Mouse (Mus musculus) splenic B cell, adult 2 months (primary cell): ENCODE results near the gene Cfap45.

Source experiments
- DNase-seq: peaks from one replicate; pipeline ENCODE4 v3.0.0-alpha.2; 2011; ENCODE audit warnings: low read depth, low spot score
- H3K27me3 ChIP-seq: 2 replicates; pipeline ENCODE4 v1.6.1; 2012; ENCODE audit warnings: mild to moderate bottlenecking, low read length, moderate library complexity, mixed read lengths; ENCODE audit not compliant: control insufficient read depth, poor library complexity, insufficient read depth, severe bottlenecking
- H3K36me3 ChIP-seq: 2 replicates; pipeline ENCODE4 v1.6.1; 2012; ENCODE audit warnings: mild to moderate bottlenecking, low read length, moderate library complexity, mixed read lengths; ENCODE audit not compliant: control insufficient read depth, poor library complexity, insufficient read depth, severe bottlenecking

Cfap45 gene

DNA sequence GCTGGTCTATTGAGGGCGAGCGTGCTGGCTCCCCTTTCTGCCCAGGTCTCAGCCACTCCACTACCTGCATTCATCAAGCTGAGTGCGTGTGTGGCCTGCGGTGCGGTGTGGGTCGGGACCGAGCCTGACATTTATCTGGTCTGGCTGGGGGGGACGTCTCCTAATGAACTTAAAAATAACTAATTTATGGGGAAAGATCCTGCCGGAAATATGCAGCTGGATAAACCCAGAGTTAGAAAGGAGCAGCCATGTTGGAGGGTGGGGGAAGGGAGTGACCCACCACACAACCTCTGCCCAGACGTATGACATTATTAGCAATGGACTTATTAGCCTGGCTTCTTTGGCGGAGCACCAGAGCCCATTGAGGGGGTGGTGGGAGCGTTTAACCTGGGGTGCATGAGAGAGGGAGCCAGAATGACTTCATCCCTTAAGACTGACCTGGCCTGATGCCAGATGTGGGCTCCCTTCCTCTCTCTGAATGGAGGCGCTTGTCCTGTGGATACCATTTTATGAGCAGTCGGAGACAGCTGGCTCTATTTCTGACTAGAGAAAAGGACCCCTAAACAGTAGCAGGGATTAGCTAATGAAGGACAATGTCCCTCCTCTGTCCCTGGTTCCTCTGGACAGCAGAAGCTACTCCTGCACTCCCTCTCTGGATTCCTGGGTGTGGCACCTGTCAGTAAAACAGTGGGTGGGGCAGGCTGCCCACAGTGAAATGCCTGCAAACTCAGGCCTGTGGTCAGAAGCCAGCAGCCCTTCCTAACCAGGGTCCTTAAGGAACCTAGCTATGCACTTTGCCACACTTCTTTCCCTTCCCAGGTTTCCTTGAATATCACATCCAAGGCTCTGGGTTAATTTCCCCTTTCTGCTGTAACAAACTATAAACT, 17.2 kb upstream of the Cfap45 start:
- H3K27me3 ChIP-seq = no peaks in the 10 kb centered on the region
- no peak for DNase-seq
- peaks cover 3% of the 10 kb centered on the region; the same call in 1 of the 2 replicates for H3K36me3 ChIP-seq

DNA sequence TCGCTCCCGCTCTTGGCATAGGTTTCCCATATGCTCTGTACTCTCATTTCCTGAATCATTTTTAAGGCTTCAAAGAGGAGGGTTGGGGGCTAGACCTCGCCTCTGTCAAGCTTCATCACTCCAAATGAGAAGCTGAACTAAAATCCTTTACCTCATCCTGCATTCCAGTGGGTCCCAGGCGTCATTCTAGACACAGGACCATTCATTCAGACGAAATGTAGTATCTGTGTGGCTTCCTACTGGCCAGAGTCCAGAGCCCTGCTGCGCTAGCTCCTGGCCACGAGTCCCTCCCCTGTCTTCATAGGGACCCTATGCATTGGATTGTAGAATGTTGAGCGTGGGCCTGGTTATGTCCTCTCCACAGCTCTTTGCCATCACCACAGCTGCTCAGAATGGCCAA, 15.8 kb upstream of the Cfap45 start:
- peaks cover 3% of the 10 kb centered on the region; the same call in 1 of the 2 replicates for H3K36me3 ChIP-seq
- H3K27me3 ChIP-seq = no peaks in the 10 kb centered on the region
- no peak for DNase-seq

DNA sequence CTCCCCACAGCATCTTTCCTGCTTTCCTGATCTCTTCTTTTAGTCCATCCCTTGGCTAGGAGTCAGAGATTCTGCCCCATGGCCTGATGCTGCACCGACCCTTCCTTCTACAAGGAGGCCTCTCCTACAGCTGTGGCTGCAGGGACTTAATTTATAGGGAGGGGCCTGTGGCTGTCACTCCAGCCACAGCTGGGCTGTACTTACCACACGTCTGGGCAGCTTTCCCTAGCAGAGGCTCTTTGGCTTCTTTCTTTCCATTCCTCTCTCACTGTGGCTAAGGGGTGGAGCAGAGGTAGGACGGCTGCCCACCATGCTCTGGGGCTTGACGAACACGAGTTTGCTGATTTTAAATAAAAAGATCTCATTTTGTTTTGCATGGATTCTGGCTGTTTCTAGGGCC, 13.6 kb upstream of the Cfap45 start:
- H3K36me3 ChIP-seq = peaks cover 3% of the 10 kb centered on the region; the same call in 1 of the 2 replicates
- H3K27me3 ChIP-seq = no peaks in the 10 kb centered on the region
- no peak for DNase-seq

DNA sequence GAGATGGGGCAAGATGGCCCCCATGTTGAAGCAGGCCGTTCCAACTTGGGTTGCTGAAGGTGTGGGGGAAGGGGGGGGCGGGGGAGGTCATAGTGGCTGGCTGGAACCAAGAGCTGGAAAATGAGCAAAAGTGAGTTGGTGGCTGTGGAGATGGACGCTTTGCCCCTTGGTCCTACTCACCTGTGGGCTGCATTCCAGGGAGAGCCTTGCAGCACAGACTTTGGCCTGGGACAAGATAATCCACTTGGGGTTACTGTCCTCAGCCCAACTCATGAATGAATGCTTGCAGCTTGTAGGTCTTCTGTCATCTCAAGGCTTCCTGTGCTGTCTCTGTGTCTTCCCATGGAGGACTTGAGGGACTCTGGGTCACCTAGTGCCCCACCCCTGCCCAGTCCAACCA, 12.9 kb upstream of the Cfap45 start:
- H3K36me3 ChIP-seq = peaks cover 3% of the 10 kb centered on the region; the same call in 1 of the 2 replicates
- no peaks in the 10 kb centered on the region for H3K27me3 ChIP-seq
- no peak for DNase-seq

DNA sequence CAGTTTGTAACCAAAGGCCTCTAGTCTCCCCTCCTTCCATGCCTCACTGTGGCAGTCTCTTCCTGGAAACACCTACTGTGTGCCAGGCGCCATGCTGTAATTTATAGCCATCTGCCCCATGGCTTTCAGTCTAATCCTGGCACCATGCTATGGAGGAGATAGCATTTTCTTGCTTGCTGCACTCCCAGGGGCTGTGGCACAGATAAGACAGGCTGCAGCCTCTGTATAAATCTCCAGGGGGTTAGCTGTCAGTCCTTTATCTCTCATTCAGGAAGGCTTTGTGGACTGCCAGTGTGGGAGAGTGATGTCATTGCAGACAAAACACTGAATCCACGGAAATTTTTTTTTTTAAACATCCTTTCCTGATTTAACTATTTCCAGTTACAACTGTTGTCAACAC, 12.4 kb upstream of the Cfap45 start:
- no peaks in the 10 kb centered on the region for H3K27me3 ChIP-seq
- DNase-seq = no peak
- H3K36me3 ChIP-seq = peaks cover 3% of the 10 kb centered on the region; the same call in 1 of the 2 replicates

DNA sequence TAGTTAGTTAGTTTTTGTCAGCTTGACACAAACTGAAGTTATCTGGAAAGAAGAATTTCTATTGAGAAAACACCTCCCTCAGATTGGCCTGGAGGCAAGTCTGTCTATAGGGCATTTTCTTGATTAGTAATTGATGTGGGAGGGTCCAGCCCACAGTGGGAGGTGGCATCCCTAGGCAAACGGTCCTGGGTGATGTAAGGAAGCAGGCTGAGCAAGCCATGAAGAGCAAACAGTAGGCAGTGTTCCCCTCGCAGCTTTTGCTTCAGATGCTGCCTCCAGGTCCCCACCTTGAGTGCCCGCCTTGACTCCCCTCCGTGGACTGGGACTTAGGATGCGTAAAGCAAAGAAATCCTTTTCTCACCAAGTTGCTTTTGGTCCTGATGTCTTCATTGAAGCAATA, 11.4 kb upstream of the Cfap45 start:
- no peak for DNase-seq
- Histone ChIP-seq H3K27me3 (no peaks in the 10 kb centered on the region), H3K36me3 (peaks cover 3% of the 10 kb centered on the region; the same call in 1 of the 2 replicates)

DNA sequence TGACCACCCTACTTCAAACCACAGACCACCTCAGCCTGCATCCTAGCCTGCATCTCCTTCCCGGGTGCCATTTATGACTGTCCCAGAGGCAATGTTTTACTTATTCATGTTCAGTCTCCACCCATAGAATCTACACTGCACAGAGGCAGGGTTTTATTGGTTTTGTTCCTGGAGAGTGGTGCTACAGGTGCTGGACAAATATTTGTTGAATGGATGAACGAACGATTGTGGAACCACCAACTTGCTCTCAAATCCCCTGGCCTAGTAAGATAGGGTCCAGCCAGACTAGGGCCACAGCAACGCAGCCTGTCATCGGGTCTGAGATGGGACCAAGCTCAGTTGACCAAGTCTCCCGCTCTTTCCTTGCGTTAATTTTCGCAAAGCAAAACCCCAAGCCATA, 10.6 kb upstream of the Cfap45 start:
- peaks cover 3% of the 10 kb centered on the region; the same call in 1 of the 2 replicates for H3K36me3 ChIP-seq
- no peak for DNase-seq
- no peaks in the 10 kb centered on the region for H3K27me3 ChIP-seq

DNA sequence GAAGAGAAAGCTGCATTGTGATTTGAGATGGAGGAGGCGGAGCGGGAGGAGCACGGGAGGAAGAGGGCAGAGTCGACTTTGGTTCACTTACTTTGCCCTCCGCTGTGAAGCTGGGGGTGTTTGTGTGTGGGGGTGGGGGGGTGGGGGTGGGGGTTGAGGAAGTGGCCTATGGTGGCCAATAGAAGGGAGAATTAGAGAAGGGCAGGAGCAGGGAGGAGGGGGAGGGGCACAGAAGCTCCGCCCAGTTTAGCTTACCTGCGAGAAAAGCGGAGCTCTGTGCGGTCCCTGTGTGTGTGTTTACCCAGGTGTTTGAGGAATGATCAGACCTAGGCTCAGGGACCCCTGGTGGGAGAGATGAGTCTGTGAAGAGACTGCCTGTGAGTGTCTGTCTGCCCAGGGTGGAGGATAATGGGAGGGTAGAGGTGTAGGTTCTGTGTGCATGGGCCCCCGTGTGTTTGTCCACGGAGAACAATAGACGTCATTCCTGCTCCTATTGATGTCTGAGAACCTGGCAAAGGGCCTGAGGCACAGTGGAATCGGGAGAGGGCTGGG, 10.1 kb upstream of the Cfap45 start:
- no peak for DNase-seq
- peaks cover 3% of the 10 kb centered on the region; the same call in 1 of the 2 replicates for H3K36me3 ChIP-seq
- no peaks in the 10 kb centered on the region for H3K27me3 ChIP-seq

DNA sequence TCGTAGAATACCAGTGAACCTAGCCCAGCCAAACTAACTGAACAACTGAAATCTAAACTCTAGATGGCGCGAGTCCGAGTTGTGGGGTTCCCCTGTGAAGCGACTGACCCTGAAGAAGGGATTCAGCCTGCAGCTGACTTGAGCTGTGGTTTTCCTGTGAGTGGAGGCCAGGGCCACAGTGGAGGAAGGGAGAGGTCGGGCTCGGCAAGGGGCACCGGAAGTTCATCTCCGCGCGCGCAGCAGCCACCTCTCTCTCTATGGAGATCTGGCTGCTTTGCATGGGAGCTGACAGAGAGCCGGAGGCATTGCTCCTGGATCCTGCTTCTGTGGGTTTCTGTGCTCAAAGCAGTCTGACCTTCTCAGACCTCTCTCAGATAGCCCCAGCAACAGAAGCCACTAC, 7.6 kb upstream of the Cfap45 start:
- Histone ChIP-seq H3K27me3 (no peaks in the 10 kb centered on the region), H3K36me3 (no peaks in the 10 kb centered on the region)
- peak; percentile 83 for DNase-seq

DNA sequence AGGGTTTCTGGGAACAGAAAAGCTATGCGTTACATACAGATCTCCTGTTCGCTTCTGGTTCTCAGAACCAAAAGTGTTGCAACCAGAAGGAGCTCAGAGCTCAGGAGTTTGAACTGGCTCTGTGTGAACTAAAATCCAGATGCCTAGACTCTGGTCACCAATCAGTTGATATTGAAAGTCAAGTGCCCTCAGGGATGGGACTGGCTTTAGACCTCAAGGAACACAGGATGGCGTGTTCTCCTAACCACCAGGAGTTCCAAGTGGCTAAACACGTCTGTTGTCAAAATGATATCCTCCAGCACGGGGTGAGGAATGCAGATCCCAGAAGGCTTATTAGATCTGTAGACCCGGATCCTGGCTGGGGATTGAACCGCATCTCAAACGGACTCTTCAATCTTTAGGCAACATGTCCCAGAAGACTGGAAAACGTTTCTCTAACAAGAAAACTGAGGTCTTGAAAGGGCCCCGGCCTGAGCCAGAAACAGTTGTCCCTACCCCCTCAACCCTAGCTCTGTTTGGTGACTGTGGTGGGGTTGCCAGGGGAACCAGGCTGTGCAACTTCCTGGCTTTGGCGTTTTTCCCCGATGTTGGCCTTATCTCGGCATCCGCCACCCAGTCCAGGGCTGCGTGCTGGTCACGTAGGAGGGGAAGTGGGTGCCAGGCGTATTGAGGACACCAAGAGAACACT, 6.9 kb upstream of the Cfap45 start:
- peak; percentile 88 for DNase-seq

DNA sequence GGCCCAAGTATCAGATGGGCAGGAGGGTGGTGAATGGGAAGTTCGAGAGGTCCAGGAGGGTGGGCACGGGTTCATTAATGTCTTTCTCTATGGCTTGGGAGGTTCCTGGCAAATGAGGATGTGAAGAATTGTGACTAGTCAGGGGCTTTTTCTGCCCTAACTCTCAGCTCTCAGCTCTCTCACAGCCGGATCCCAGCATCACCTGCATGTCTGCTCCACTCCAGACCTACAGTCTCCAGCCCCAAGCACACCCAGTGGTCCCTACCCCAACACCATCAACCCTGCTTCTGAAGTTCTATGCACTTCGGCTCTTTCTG, 6.4 kb upstream of the Cfap45 start:
- no peaks in the 10 kb centered on the region for H3K27me3 ChIP-seq
- H3K36me3 ChIP-seq = no peaks in the 10 kb centered on the region
- DNase-seq = no peak

More for the DNA sequence above, 6.9 kb upstream of the Cfap45 start:
- Histone ChIP-seq H3K27me3 (no peaks in the 10 kb centered on the region), H3K36me3 (no peaks in the 10 kb centered on the region)

DNA sequence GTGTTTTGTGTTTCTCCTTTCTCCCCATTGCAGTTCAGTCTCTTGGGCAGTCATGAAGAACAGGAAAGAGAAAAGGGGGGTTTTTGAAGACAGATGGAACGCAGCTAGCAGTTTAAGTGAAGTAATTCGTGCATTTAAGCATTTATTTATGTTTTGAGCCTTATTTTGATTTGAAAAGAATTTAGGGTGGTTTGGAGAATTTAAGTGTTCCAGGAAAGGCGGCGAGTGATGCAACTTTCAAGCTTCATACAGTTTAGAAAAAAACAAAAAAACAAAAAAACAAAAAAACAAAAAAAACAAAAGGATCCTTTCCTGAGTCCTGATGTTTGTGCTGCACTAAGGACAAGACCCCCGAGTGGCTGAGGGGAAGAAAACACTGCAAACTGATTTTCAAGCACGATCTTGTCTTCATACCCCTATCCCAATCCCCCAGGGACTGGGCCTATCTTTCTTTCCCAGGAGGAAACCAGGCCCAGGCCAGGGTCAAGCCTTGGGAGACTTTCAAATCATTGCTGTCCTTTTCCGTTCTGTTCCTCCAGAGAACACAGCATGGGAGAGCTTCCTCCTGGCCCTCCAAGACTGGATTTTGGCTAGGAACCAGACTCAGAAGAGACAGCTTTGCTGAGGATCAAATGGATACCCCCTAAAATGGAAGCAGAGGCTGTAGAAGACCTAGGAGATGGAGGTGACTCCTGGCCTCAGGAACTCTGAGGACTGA, 5.9 kb upstream of the Cfap45 start:
- Histone ChIP-seq H3K36me3 (no peaks in the 10 kb centered on the region), H3K27me3 (no peaks in the 10 kb centered on the region)
- DNase-seq = no peak

DNA sequence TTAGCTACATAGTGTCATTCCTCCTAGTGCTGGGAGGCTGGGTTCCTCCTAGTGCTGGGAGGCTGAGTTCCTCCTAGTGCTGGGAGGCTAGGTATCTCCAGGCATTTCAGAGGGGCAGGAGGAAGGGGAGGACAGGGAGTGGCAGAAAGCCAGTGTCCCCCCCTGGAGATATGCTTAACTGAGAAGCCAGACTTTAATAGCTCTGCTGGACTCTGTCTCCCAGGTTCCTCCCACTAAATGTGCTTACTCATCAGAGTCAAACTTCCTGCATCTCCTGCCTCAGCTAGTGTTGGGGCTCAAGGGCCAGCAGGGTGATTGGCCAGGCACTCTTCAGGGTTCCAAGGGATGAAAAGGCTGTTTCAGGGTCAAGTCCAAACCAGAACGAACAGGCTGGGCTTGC, 5.2 kb upstream of the Cfap45 start:
- no peak for DNase-seq
- Histone ChIP-seq H3K27me3 (no peaks in the 10 kb centered on the region), H3K36me3 (no peaks in the 10 kb centered on the region)

DNA sequence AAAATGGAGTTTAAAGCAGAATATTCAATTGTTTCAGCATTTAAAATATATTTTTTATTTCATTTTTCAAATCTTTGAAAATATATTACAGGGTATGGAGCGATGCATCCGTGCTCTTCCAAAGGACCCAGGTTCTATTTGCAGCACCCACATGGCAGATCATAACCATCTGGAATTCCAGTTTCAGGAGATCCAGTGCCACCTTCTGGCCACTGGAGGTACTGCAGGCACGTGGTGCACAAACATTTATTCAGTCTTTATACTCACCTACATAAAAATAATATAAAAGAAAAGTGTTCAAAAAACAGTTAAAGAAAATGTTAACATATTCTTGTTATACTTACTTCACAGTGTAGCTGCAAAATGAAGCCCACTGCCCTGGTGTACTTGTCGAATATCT, 2.6 kb upstream of the Cfap45 start:
- no peaks in the 10 kb centered on the region for H3K36me3 ChIP-seq
- peak; percentile 48 for DNase-seq
- H3K27me3 ChIP-seq = no peaks in the 10 kb centered on the region

DNA sequence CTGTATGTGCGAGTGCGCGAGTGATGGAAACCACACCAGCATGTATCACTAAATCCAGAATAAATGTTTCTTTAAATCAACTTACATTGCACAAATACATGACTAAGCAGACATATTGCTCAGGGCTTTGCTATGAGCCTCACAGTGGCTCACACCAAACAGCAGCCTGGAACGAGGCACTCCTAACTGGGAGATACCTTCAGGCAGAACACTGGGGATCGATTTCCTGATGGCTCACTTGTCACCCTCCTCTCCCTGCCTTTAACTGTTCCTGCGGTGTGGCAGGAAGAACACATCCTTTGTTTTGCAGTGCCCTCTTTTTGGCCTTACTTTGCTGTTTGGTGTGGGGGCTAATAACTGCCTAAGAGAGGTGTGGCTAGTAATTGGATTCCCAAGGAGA, 957 bp upstream of the Cfap45 start:
- DNase-seq = no peak
- H3K36me3 ChIP-seq = no peaks in the 10 kb centered on the region
- no peaks in the 10 kb centered on the region for H3K27me3 ChIP-seq
